Mouse (Mus musculus) B cell, adult (primary cell): ENCODE measurements around the gene Olfr731. TPM values are rescaled to one million over a fixed set of nuclear protein-coding genes. Genes with fewer than 3 reads are reported as not detected.

Experiments used
- total RNA-seq: library from RNA; stranded (reverse); gene quantifications from 4 replicates; pipeline ENCODE4 v1.2.4, GENCODE M21; 2023; ENCODE audit not compliant: inconsistent age

Olfr731 gene
- total RNA-seq = not detected in 4 replicates

DNA sequence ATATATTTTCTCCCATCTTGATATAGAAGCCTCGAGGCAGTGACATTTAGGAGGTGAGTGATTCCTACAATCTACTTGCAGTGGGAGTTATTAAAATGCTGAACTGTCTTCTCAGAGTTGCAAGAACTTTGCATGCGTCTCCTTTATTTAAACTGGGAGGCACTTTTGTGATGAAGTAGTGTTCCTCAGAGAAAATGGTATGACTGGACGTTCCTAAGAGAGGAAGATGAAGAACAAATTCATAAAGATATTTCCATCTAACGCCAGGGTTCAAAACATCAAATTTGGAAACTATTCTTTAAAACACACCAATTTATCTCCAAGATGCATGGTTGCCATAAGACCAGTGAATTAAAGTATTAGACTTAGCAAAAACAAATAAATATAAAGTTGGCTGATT is at the start of gene Olfr731:
TSS of gene Olfr731 (minus strand) at position 101 of the 400 bp plus-strand sequence.

DNA sequence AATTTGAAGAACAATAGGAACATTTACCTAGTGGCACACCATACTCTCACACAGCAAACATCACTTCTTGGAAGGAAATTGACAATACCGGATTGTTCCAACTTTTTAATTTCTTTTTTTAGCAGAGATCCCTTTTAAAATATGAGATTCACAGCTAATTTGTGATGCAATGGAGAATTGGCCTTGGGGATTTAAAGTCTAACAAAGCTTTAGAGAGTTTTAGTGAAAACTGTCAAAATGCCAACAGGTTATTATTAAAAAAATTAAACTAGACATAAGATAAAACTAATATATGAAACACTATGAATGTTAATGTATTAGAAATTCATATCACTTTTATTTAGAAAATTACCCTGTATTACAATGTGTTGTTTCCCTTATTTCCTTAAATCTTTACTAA is 42.4 kb upstream of the Olfr731 start, which contains the start of gene Olfr732:
TSS of gene Olfr732 (minus strand) at position 101 of the 400 bp plus-strand sequence.

DNA sequence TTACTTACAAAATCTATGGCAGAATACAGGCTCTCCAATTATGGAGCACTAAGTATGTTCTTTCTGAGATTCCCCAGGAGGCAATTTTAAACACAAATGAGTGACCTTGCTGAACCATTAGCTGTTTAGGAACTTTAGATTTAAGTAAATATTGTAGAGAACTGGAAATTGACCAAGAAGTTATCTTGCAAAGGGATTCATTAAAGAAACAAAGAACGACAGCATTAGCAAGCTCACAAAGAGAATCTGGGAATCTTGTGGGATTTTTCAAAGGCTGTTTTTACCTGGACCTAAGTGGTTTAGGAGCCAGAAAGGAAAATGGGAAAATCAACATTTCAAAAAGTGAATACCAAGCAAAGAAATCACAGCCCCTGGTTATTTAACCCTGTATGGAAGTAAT is 53.6 kb downstream of the Olfr731 start, which contains the start of gene Olfr730:
TSS of gene Olfr730 (minus strand) at position 101 of the 400 bp plus-strand sequence.

Other genes with a start within 250 kb of the Olfr731 start
- not detected in 4 replicates for gene Olfr725, start 201.5 kb downstream of the Olfr731 start, total RNA-seq
- gene Olfr726, start 150.9 kb downstream of the Olfr731 start, total RNA-seq = not detected in 4 replicates
- not detected in 4 replicates for gene Olfr727, start 118.7 kb downstream of the Olfr731 start, total RNA-seq
- gene Olfr728, start 99.2 kb downstream of the Olfr731 start, total RNA-seq = not detected in 4 replicates
- gene Olfr729, start 89.0 kb downstream of the Olfr731 start, total RNA-seq = not detected in 4 replicates
- gene Olfr730, start 53.7 kb downstream of the Olfr731 start, total RNA-seq = not detected in 4 replicates
- not detected in 4 replicates for gene Olfr732, start 42.3 kb upstream of the Olfr731 start, total RNA-seq
- gene Olfr733, start 59.7 kb upstream of the Olfr731 start, total RNA-seq = not detected in 4 replicates
- not detected in 4 replicates for gene Olfr734, start 84.9 kb upstream of the Olfr731 start, total RNA-seq
- gene Olfr735, start 107.0 kb upstream of the Olfr731 start, total RNA-seq = not detected in 4 replicates
- 0.22 TPM in 1 of 4 replicates, not detected in the others for gene Tlr11, start 116.0 kb upstream of the Olfr731 start, total RNA-seq
- not detected in 4 replicates for gene Olfr736, start 139.3 kb upstream of the Olfr731 start, total RNA-seq
- gene Olfr738, start 165.7 kb upstream of the Olfr731 start, total RNA-seq = not detected in 4 replicates
- not detected in 4 replicates for gene Olfr739, start 176.8 kb upstream of the Olfr731 start, total RNA-seq
- not detected in 4 replicates for gene Olfr740, start 203.7 kb upstream of the Olfr731 start, total RNA-seq
- not detected in 4 replicates for gene Olfr741, start 230.9 kb upstream of the Olfr731 start, total RNA-seq